Mouse (Mus musculus) C2C12 (cell line): ENCODE data around the gene Psmb9. TPM values are rescaled to one million over a fixed set of nuclear protein-coding genes. Genes with fewer than 3 reads are reported as not detected.
"Not testable (repeated sequence)": the region's sequence is repeated elsewhere in the genome, so short reads cannot be mapped to it uniquely, and the experiment has no call there.

Experiments used
- H3K27me3 ChIP-seq: one replicate; pipeline ENCODE4 v1.6.1; 2011; ENCODE audit not compliant: control insufficient read depth, insufficient read depth, insufficient read length
- H3K36me3 ChIP-seq: one replicate; pipeline ENCODE4 v1.6.1; 2011; ENCODE audit not compliant: control insufficient read depth, insufficient read depth
- H3K4me3 ChIP-seq: one replicate; pipeline ENCODE4 v1.5.1; 2011; ENCODE audit warnings: mild to moderate bottlenecking, control low read depth; ENCODE audit not compliant: poor library complexity, insufficient read depth, severe bottlenecking
- H3K79me2 ChIP-seq: one replicate; pipeline ENCODE4 v1.6.1; 2011; ENCODE audit not compliant: control insufficient read depth, insufficient read depth
- H3K79me3 ChIP-seq: one replicate; pipeline ENCODE4 v1.6.1; 2011; ENCODE audit warnings: low read depth, control low read depth
- H3ac ChIP-seq: one replicate; pipeline ENCODE3; 2011; ENCODE audit warnings: low read depth; ENCODE audit not compliant: control insufficient read depth, insufficient read length
- CEBPB ChIP-seq: IDR thresholded peaks from one replicate; pipeline ENCODE4 v1.6.1; 2011; ENCODE audit warnings: low read depth, mild to moderate bottlenecking, control low read depth, moderate library complexity
- CTCF ChIP-seq: IDR thresholded peaks from one replicate; pipeline ENCODE4 v1.5.1; 2011; ENCODE audit not compliant: control insufficient read depth, insufficient read depth, insufficient read length
- FOSL1 ChIP-seq: IDR thresholded peaks from one replicate; pipeline ENCODE4 v1.8.0; 2011; ENCODE audit warnings: mild to moderate bottlenecking, low read length; ENCODE audit not compliant: poor library complexity, insufficient read depth, severe bottlenecking
- MAX ChIP-seq: IDR thresholded peaks from one replicate; pipeline ENCODE4 v1.6.1; 2011; ENCODE audit warnings: mild to moderate bottlenecking, control low read depth
- MYOD1 ChIP-seq: IDR thresholded peaks from one replicate; pipeline ENCODE4 v1.6.1; 2011; ENCODE audit warnings: low read depth; ENCODE audit not compliant: control insufficient read depth, insufficient read length
- MYOG ChIP-seq: IDR thresholded peaks from one replicate; pipeline ENCODE4 v1.6.1; 2011; ENCODE audit not compliant: control insufficient read depth, insufficient read length; ENCODE audit errors: extremely low read depth
- USF1 ChIP-seq: IDR thresholded peaks from one replicate; pipeline ENCODE4 v1.6.1; 2011; ENCODE audit warnings: low read depth, mild to moderate bottlenecking, control low read depth, moderate library complexity
- long read RNA-seq, 2 experiments: library from polyadenylated mRNA; unstranded; transcript quantifications; one replicate each; pipeline ENCODE4 v2.0.0; 2019 to 2020
- polyA plus RNA-seq: library from polyadenylated mRNA; unstranded; fragments of >200 nt; fragmentation: generic; extraction: Trizol; gene quantifications from one replicate; pipeline ENCODE4 v1.2.1, GENCODE M21; 2012; ENCODE audit warnings: missing spikeins

Gene Psmb9
- 0.07 TPM for polyA plus RNA-seq
- long read RNA-seq, experiment 1, partial matches to known transcripts, result 0 of 1 reads
- long read RNA-seq, experiment 1, other reads (novel, unspliced or antisense), result 0 of 1 reads
- long read RNA-seq, experiment 2, result 0 reads

- Histone ChIP-seq H3K4me3 (peak within 1 kb of the TSS; percentile 30), H3K79me2 (no peaks in the 10 kb centered on the region), H3K27me3 (peaks cover 56% of the 10 kb centered on the region), H3K36me3 (no peaks in the 10 kb centered on the region), H3ac (peak within 1 kb of the TSS; percentile 42), H3K79me3 (no peaks in the 10 kb centered on the region)
- TF ChIP-seq MYOG, result no peak
- TF ChIP-seq CEBPB, result no peak
- no peak for TF ChIP-seq MAX
- no peak for TF ChIP-seq USF1
- no peak for TF ChIP-seq MYOD1
- no peak for TF ChIP-seq CTCF
- TF ChIP-seq FOSL1, result no peak
Observed at GRCm38 (mm10) chr17:34187261-34187916, at the start of gene Psmb9, which contains the start of gene Tap1. Gene Psmb9, minus strand, starts transcription at chr17:34187764. Gene Tap1, plus strand, starts transcription at chr17:34187553.

- Histone ChIP-seq H3K4me3 (no peak overlapping the region), H3ac (no peak overlapping the region), H3K27me3 (peaks cover 6% of the 10 kb centered on the region), H3K79me2 (no peaks in the 10 kb centered on the region), H3K36me3 (no peaks in the 10 kb centered on the region), H3K79me3 (no peaks in the 10 kb centered on the region)
- TF ChIP-seq USF1 (no peak), CEBPB (no peak), CTCF (no peak), FOSL1 (no peak), MYOG (no peak), MYOD1 (no peak), MAX (no peak)
Observed at GRCm38 (mm10) chr17:34236691-34237090, 49.1 kb upstream of the Psmb9 start.

DNA sequence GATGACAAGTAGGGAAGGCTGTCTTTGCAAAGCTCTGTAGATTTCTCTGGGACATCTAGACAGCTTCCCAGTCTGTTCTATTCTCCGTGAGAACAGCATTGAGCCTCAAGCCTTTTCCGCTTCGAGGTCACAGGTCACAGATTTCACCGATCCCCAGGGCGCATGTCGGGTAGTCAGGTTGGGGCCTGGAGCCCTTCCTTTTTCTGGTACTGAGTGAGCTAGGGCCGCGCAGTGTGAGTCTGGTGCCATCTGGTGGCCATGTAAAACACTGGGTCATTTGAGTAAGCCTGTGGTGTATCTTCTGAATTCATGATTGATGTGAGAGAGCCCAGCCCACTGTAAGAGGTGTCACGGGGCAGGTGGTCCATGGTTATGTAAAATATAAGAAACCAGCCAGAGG, 47.4 kb upstream of the Psmb9 start:
- no peaks in the 10 kb centered on the region for H3K79me3 ChIP-seq
- no peaks in the 10 kb centered on the region for H3K79me2 ChIP-seq
- H3K4me3 ChIP-seq, result no peak overlapping the region
- H3K36me3 ChIP-seq, result no peaks in the 10 kb centered on the region
- TF ChIP-seq MYOD1 (no peak), CEBPB (no peak), CTCF (peak; percentile 47)
- H3ac ChIP-seq, result no peak overlapping the region
- peaks cover 4% of the 10 kb centered on the region for H3K27me3 ChIP-seq

DNA sequence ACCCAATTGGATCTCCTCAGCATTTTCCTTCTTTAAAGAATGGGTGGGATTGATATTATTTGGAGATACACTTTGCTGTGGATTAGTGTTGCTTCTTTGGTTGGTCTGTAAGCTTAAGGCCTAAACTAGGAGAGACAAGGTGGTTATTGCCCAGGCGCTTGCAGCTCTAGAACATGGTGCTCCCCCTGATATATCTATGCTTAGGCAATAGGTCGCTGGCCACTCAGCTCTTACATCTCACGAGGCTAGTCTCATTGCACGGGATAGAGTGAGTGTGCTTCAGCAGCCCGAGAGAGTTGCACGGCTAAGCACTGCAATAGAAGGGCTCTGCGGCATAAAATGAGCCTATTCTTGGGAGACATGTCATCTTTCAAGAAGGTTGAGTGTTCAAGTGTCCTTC, 44.5 kb upstream of the Psmb9 start:
- H3K79me3 ChIP-seq, H3ac ChIP-seq, H3K4me3 ChIP-seq: not testable (repeated sequence)

DNA sequence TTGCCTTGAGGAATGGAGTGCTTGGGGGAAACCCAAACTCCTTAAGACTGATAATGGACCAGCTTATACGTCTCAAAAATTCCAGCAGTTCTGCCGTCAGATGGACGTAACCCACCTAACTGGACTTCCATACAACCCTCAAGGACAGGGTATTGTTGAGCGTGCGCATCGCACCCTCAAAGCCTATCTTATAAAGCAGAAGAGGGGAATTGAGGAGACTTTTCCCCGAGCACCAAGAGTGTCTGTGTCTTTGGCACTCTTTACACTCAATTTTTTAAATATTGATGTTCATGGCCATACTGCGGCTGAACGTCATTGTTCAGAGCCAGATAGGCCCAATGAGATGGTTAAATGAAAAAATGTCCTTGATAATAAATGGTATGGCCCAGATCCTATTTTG, 43.4 kb upstream of the Psmb9 start:
- H3K27me3 ChIP-seq, H3K79me2 ChIP-seq, H3K4me3 ChIP-seq, H3ac ChIP-seq, H3K36me3 ChIP-seq, H3K79me3 ChIP-seq: not testable (repeated sequence)

More for the DNA sequence above, 44.5 kb upstream of the Psmb9 start:
- not testable (repeated sequence) for H3K79me2 ChIP-seq, H3K27me3 ChIP-seq, H3K36me3 ChIP-seq

DNA sequence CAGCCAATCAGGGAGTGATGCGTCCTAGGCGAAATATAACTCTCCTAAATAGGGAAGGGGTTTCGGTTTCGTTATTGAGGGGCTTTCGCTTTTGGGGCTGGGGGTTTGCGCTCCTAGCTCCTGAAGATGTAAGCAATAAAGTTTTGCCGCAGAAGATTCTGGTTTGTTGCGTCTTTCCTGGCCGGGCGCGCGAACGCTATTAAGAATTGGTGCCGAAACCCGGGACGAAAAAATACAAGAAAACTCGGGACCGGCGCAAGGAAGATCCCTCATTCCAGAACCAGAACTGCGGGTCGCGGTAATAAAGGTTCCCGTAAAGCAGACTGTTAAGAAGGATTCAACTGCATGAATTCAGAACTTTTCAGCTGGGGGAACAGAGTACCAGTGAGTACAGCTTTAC, 38.3 kb upstream of the Psmb9 start:
- H3K79me2 ChIP-seq, H3K27me3 ChIP-seq, H3K4me3 ChIP-seq, H3ac ChIP-seq, H3K79me3 ChIP-seq, H3K36me3 ChIP-seq: not testable (repeated sequence)

- no peak for TF ChIP-seq FOSL1
- TF ChIP-seq MAX, result no peak
- TF ChIP-seq CTCF, result no peak
- no peak for TF ChIP-seq MYOD1
- TF ChIP-seq MYOG, result no peak
- no peak for TF ChIP-seq USF1
- no peak for TF ChIP-seq CEBPB
- no peak overlapping the region for H3K4me3 ChIP-seq
- H3K79me2 ChIP-seq, result no peaks in the 10 kb centered on the region
- no peaks in the 10 kb centered on the region for H3K36me3 ChIP-seq
- no peaks in the 10 kb centered on the region for H3K79me3 ChIP-seq
- H3ac ChIP-seq, result no peak overlapping the region
- no peaks in the 10 kb centered on the region for H3K27me3 ChIP-seq
Observed at GRCm38 (mm10) chr17:34225426-34225825, 37.9 kb upstream of the Psmb9 start.
